Mouse (Mus musculus) neural tube, embryonic 12.5 days (tissue): Measurements from ENCODE around the gene Cir1. TPM values are rescaled to one million over a fixed set of nuclear protein-coding genes. Genes with fewer than 3 reads are reported as not detected.

Source experiments
- ATAC-seq: fragments of 200-750 bp; cut with Nextera tagmentation; 2 replicates; pipeline ENCODE4 v1.8.0; 2017; ENCODE audit warnings: low read depth, mild to moderate bottlenecking, moderate TSS enrichment, moderate library complexity; ENCODE audit not compliant: low FRiP score
- H3K27ac ChIP-seq: fragments of 300-500 bp; sonication (generic); 2 replicates; pipeline ENCODE4 v1.5.1; 2016
- H3K27me3 ChIP-seq: fragments of 300-500 bp; sonication (generic); replicated peaks from 2 replicates; pipeline ENCODE4 v1.6.1; 2016; ENCODE audit warnings: mild to moderate bottlenecking
- H3K36me3 ChIP-seq: fragments of 300-500 bp; sonication (generic); 2 replicates; pipeline ENCODE4 v1.6.1; 2016; ENCODE audit warnings: mild to moderate bottlenecking
- H3K4me1 ChIP-seq: fragments of 300-500 bp; sonication (generic); 2 replicates; pipeline ENCODE4 v1.6.1; 2016
- H3K4me2 ChIP-seq: fragments of 300-500 bp; sonication (generic); replicated peaks from 2 replicates; pipeline ENCODE4 v1.6.1; 2016; ENCODE audit warnings: mild to moderate bottlenecking
- H3K4me3 ChIP-seq: fragments of 300-500 bp; sonication (generic); 2 replicates; pipeline ENCODE4 v1.5.1; 2016
- H3K9ac ChIP-seq: fragments of 300-500 bp; sonication (generic); 2 replicates; pipeline ENCODE4 v1.6.1; 2016; ENCODE audit warnings: mild to moderate bottlenecking
- H3K9me3 ChIP-seq: fragments of 300-500 bp; sonication (generic); 2 replicates; pipeline ENCODE4 v1.6.1; 2016; ENCODE audit warnings: mild to moderate bottlenecking
- WGBS: fragments of 180-500 bp; shearing (Covaris S2); methylation state at CpG from one replicate; pipeline ENCODE4 v1.1.7; 2016; 5-methylcytosine and 5-hydroxymethylcytosine counted together
- polyA plus RNA-seq: library from polyadenylated mRNA; unstranded; fragments of >200 nt; fragmentation: Nextera tagmentation; extraction: Ambion mirVana; gene quantifications from 2 replicates; pipeline ENCODE4 v1.2.1, GENCODE M21; 2016

Cir1 gene
- polyA plus RNA-seq, 1 experiment from 2014 or later, result 23.9 TPM

- Histone ChIP-seq H3K4me1 (no peaks in the 10 kb centered on the region), H3K4me3 (no peak overlapping the region), H3K27ac (no peak overlapping the region), H3K36me3 (peaks cover 18% of the 10 kb centered on the region), H3K27me3 (no peaks in the 10 kb centered on the region), H3K9me3 (no peaks in the 10 kb centered on the region), H3K9ac (no peak overlapping the region), H3K4me2 (no peak overlapping the region)
- WGBS, result 80% methylated on average over 7 of the region's 7 CpGs
- no peak for ATAC-seq
Measured at GRCm38 (mm10) chr2:73298154-73298553, 14.3 kb downstream of the Cir1 start.

DNA sequence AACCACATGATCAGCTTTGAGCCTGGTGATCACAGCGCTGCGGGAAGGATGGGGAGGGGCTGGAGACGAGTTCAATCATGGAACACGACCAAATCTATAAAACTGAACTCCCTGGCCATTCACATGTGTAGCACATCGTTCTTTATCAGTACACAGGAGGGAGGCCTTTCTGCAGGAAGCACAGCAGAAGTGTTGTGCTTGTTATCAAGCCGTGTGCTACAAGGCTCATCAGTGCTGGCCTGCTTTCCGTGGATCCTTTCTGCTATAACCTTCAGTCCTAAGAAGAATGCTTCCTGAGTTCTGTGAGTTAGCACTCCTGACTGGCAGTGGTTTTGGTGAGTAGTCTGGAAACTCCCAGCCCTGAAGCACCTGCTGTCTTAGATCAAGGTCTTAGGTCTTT lies 17.5 kb downstream of the Cir1 start:
- Histone ChIP-seq H3K27ac (no peak overlapping the region), H3K4me1 (no peaks in the 10 kb centered on the region), H3K27me3 (no peaks in the 10 kb centered on the region), H3K9ac (no peak overlapping the region), H3K4me2 (no peak overlapping the region), H3K36me3 (peaks cover 23% of the 10 kb centered on the region), H3K4me3 (no peak overlapping the region), H3K9me3 (no peaks in the 10 kb centered on the region)
- 88% methylated on average over 7 of the region's 7 CpGs for WGBS
- no peak for ATAC-seq

DNA sequence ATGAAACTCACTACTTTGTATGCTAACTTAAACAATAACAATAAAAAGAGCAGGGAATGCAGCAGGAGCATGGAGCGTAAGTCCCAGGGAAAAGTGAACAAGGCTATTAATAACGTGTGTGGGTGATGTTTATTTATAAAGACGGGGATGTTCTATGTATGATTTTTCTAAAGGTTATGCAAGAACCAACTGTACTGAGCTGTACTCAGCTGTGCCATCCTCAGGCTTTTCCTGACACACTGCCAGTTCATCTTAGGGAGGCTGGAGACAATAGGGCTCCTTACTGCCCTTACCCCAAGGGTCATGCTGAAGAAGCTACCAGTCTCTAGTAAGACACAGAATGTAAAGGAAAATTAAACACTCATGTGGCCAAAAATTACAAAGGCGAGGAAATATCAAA lies 21.4 kb downstream of the Cir1 start:
- WGBS, result 90% methylated on average over 4 of the region's 4 CpGs
- Histone ChIP-seq H3K27me3 (no peaks in the 10 kb centered on the region), H3K4me3 (no peak overlapping the region), H3K9ac (no peak overlapping the region), H3K27ac (no peak overlapping the region), H3K9me3 (no peaks in the 10 kb centered on the region), H3K36me3 (peaks cover 24% of the 10 kb centered on the region), H3K4me2 (no peak overlapping the region), H3K4me1 (no peaks in the 10 kb centered on the region)
- no peak for ATAC-seq

- peaks cover 11% of the 10 kb centered on the region for H3K36me3 ChIP-seq
- H3K4me3 ChIP-seq, result no peak overlapping the region
- no peak overlapping the region for H3K9ac ChIP-seq
- no peaks in the 10 kb centered on the region for H3K9me3 ChIP-seq
- ATAC-seq, result no peak
- H3K4me2 ChIP-seq, result no peak overlapping the region
- H3K27ac ChIP-seq, result no peak overlapping the region
- H3K27me3 ChIP-seq, result peaks cover 16% of the 10 kb centered on the region
- 8% methylated on average over 2 of the region's 2 CpGs for WGBS
- peaks cover 5% of the 10 kb centered on the region; the same call in 1 of the 2 replicates for H3K4me1 ChIP-seq
Measured at GRCm38 (mm10) chr2:73285630-73286029, 26.9 kb downstream of the Cir1 start.

- H3K9ac ChIP-seq, result no peak overlapping the region
- no peaks in the 10 kb centered on the region for H3K36me3 ChIP-seq
- H3K4me3 ChIP-seq, result no peak overlapping the region
- ATAC-seq, result no peak
- 0 out of 2 replicates have a peak overlapping the region, but pooled peaks have one; percentile 42 for H3K4me2 ChIP-seq
- H3K27ac ChIP-seq, result no peak overlapping the region
- WGBS, result 10% methylated on average over 7 of the region's 7 CpGs
- H3K4me1 ChIP-seq, result peaks cover 30% of the 10 kb centered on the region
- no peaks in the 10 kb centered on the region for H3K9me3 ChIP-seq
- peaks cover 48% of the 10 kb centered on the region for H3K27me3 ChIP-seq
Measured at GRCm38 (mm10) chr2:73281707-73282106, 30.8 kb downstream of the Cir1 start.

DNA sequence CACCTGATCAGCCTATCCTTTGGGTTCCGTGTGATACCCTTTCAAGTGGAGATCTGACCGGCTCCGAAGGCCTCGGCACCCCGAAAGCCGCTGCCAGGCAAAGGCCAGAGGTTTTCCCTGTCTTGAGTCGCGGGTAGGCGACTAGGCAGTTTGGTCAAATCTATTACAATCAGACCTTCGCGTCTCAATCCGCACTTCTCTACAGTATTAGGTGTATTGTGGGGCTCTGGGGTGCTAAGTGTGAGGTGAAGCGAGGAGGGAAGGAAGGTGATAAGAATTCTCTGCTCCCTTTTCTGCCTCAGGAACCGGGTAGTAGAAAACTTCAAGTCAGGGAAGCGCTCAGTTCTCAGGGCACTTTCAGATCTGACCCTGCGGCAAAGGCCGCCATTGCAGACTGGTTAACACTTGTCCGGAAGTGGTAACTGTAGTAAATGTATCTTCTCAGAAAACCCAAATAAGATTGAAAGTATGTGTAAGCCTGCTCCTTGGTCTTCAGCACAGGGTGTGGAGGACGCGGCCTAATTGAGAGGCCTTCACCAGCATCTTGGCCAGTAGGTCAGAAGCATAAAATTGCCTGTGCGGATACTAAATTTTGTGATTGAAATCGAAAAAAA lies 31.3 kb downstream of the Cir1 start:
- 9% methylated on average over 22 of the region's 22 CpGs for whole genome bisulfite sequencing
- Histone ChIP-seq H3K4me1 (peaks cover 30% of the 10 kb centered on the region), H3K36me3 (no peaks in the 10 kb centered on the region), H3K27ac (no peak overlapping the region), H3K27me3 (peaks cover 48% of the 10 kb centered on the region), H3K4me3 (no peak overlapping the region), H3K9ac (no peak overlapping the region), H3K4me2 (peak overlapping the region; percentile 42), H3K9me3 (no peaks in the 10 kb centered on the region)
- no peak for ATAC-seq

DNA sequence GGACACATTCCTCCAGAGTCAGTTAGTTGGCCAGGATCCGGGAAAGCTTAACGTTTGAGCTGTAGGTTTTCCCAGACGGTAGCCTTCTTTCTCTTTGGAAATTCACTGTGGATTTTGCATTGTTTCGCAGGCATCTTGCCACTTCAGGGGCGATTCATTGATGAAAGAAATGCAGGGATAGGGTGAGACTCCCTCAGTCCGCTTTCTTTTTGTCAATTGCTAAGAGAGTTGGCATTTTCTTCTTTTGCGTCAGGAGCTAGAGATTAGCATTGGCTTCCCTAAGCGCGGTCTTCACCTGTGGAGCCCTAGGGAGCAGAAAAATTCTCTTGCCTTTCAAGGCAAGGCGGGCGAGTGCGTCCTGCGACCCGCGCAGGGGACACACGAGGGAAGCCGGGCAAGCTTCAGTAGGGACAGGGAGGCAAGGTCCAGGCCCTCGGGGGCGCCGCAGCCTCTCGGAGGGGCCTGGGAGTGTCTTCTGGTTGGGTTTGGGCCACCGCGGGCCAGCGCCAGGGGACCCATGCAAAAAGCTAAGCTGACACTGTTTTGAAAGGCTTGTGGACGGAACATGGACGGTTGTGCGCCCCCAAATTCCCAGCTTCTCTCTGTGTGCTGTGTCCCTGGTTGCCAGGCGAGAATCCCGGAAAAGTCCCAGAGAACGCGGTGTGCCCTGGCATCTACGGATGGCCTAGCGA lies 32.0 kb downstream of the Cir1 start:
- no peak overlapping the region for H3K9ac ChIP-seq
- no peak for ATAC-seq
- peaks cover 30% of the 10 kb centered on the region for H3K4me1 ChIP-seq
- whole genome bisulfite sequencing, result 2% methylated on average over 33 of the region's 33 CpGs
- H3K4me3 ChIP-seq, result 0 out of 2 replicates have a peak overlapping the region, but pooled peaks have one; percentile 15
- no peaks in the 10 kb centered on the region for H3K36me3 ChIP-seq
- H3K27ac ChIP-seq, result no peak overlapping the region
- H3K4me2 ChIP-seq, result peak overlapping the region; percentile 42
- peaks cover 48% of the 10 kb centered on the region for H3K27me3 ChIP-seq
- no peaks in the 10 kb centered on the region for H3K9me3 ChIP-seq

GRCm38 (mm10) chr2:73279271-73280038 lies 33.0 kb downstream of the Cir1 start:
- Histone ChIP-seq H3K4me2 (peak overlapping the region; percentile 50), H3K27ac (no peak overlapping the region), H3K4me1 (peaks cover 34% of the 10 kb centered on the region), H3K9ac (no peak overlapping the region), H3K36me3 (no peaks in the 10 kb centered on the region), H3K4me3 (peak overlapping the region; percentile 19; the same call in 1 of the 2 replicates), H3K9me3 (no peaks in the 10 kb centered on the region), H3K27me3 (peaks cover 53% of the 10 kb centered on the region)
- 1% methylated on average over 31 of the region's 31 CpGs for WGBS
- ATAC-seq, result no peak

- Histone ChIP-seq H3K27me3 (peaks cover 59% of the 10 kb centered on the region), H3K4me1 (peaks cover 40% of the 10 kb centered on the region), H3K36me3 (no peaks in the 10 kb centered on the region), H3K27ac (no peak overlapping the region), H3K9ac (no peak overlapping the region), H3K4me2 (peak overlapping the region; percentile 50), H3K9me3 (no peaks in the 10 kb centered on the region), H3K4me3 (peak overlapping the region; percentile 19; the same call in 1 of the 2 replicates)
- 1% methylated on average over 17 of the region's 17 CpGs for WGBS
- ATAC-seq, result peak; percentile 37; the same call in 1 of the 2 replicates
Measured at GRCm38 (mm10) chr2:73278869-73279268, 33.6 kb downstream of the Cir1 start.

DNA sequence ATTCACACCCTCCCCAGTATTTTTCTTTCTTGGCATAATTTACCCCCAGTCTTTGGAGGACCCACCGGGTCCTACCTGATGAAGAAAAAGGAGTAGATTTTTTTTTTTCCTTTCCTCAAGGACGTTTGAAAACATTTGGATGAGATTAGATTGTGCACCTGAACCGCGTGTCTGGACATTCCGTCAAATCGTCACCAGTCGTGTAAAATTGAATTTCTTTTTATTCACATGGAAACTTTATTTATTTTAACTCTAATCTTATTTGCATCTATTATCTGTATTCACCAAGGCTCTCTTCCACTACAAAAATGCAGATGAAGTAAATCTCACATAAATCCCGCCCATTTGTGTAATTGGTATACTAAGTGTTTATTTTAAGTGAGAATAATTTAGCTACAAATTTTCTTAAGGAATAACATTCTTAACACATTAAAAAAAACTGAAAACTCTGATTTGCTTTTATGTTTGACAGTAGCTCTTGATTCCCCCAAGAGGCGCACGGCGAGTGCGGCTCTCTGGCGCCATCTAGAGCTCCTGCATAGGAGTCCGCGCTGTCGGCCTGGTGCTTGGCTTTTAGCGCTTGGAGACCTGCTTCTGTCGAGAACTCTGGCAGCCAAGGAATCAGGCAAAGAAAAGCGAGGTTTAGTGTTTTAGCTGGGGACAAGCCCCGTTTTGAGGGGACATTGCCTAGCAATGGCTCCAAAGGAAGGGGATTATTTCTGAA lies 34.2 kb downstream of the Cir1 start:
- Histone ChIP-seq H3K27me3 (peaks cover 64% of the 10 kb centered on the region), H3K4me2 (peak overlapping the region; percentile 50), H3K36me3 (no peaks in the 10 kb centered on the region), H3K4me3 (0 out of 2 replicates have a peak overlapping the region, but pooled peaks have one; percentile 19), H3K4me1 (peaks cover 46% of the 10 kb centered on the region), H3K27ac (no peak overlapping the region), H3K9ac (no peak overlapping the region), H3K9me3 (no peaks in the 10 kb centered on the region)
- ATAC-seq, result no peak
- WGBS, result 1% methylated on average over 20 of the region's 20 CpGs

- WGBS, result 2% methylated on average over 18 of the region's 18 CpGs
- Histone ChIP-seq H3K9ac (no peak overlapping the region), H3K4me1 (peaks cover 52% of the 10 kb centered on the region), H3K4me3 (peak overlapping the region; percentile 23; the same call in 1 of the 2 replicates), H3K27ac (no peak overlapping the region), H3K4me2 (peak overlapping the region; percentile 40), H3K9me3 (no peaks in the 10 kb centered on the region), H3K36me3 (no peaks in the 10 kb centered on the region), H3K27me3 (peaks cover 70% of the 10 kb centered on the region)
- ATAC-seq, result no peak
Measured at GRCm38 (mm10) chr2:73277709-73278075, 34.8 kb downstream of the Cir1 start.
